Mouse (Mus musculus) liver, embryonic 14.5 days (tissue): ENCODE results near the gene Mars. TPM values are rescaled to one million over a fixed set of nuclear protein-coding genes. Genes with fewer than 3 reads are reported as not detected.

Experiments
- ATAC-seq: fragments of 200-750 bp; cut with Nextera tagmentation; 2 replicates; pipeline ENCODE4 v1.8.0; 2017; ENCODE audit warnings: moderate number of reproducible peaks, mild to moderate bottlenecking, moderate library complexity; ENCODE audit not compliant: insufficient read depth
- DNase-seq, 3 experiments: peaks; one replicate each; pipeline ENCODE4 v3.0.0-alpha.2; 2012 to 2013; ENCODE audit warnings: low read depth in 3 of 3, low spot score in 3 of 3
- H3K27ac ChIP-seq: fragments of 300-500 bp; sonication (generic); 2 replicates; pipeline ENCODE4 v1.5.1; 2014; ENCODE audit warnings: moderate library complexity, mild to moderate bottlenecking, control low read depth, inconsistent platforms
- H3K27me3 ChIP-seq: fragments of 300-500 bp; sonication (generic); 2 replicates; pipeline ENCODE4 v1.6.1; 2014; ENCODE audit warnings: mild to moderate bottlenecking, low read length, moderate library complexity; ENCODE audit not compliant: control insufficient read depth, insufficient read depth
- H3K36me3 ChIP-seq: fragments of 300-500 bp; sonication (generic); replicated peaks from 2 replicates; pipeline ENCODE4 v1.6.1; 2014; ENCODE audit warnings: low read depth; ENCODE audit not compliant: control insufficient read depth, insufficient read depth
- H3K4me1 ChIP-seq, 2 experiments: fragments of 200-500 bp in 1 of 2; fragments of 300-500 bp in 1 of 2; sonication (generic) in 1 of 2; replicated peaks; 2 replicates each; pipeline ENCODE4 v1.6.1; 2012 to 2014; ENCODE audit warnings: antibody characterized with exemption in 1 of 2, inconsistent platforms in 1 of 2, low read length in 1 of 2; ENCODE audit not compliant: control insufficient read depth in 2 of 2, insufficient read depth in 2 of 2
- H3K4me2 ChIP-seq: fragments of 300-500 bp; sonication (generic); 2 replicates; pipeline ENCODE4 v1.6.1; 2014; ENCODE audit warnings: low read depth, mild to moderate bottlenecking, control low read depth, moderate library complexity
- H3K4me3 ChIP-seq, 2 experiments: fragments of 200-500 bp in 1 of 2; fragments of 300-500 bp in 1 of 2; sonication (generic) in 1 of 2; 2 replicates each; pipeline ENCODE4 v1.5.1; 2012 to 2014; ENCODE audit warnings: low read depth in 2 of 2, low read length in 2 of 2, mild to moderate bottlenecking in 2 of 2, control low read depth in 1 of 2, inconsistent platforms in 1 of 2, moderate library complexity in 1 of 2; ENCODE audit not compliant: insufficient read depth in 1 of 2
- H3K9ac ChIP-seq: fragments of 300-500 bp; sonication (generic); replicated peaks from 2 replicates; pipeline ENCODE4 v1.6.1; 2014; ENCODE audit warnings: mild to moderate bottlenecking, control low read depth, moderate library complexity
- H3K9me3 ChIP-seq: fragments of 300-500 bp; sonication (generic); 2 replicates; pipeline ENCODE4 v1.6.1; 2016; ENCODE audit warnings: low read length, mixed read lengths; ENCODE audit not compliant: control insufficient read depth
- CTCF ChIP-seq: IDR thresholded peaks from 2 replicates; pipeline ENCODE4 v1.5.1; 2016; ENCODE audit warnings: antibody characterized with exemption, low read depth, control low read depth
- EP300 ChIP-seq: IDR thresholded peaks from 2 replicates; pipeline ENCODE4 v1.6.1; 2016; ENCODE audit warnings: antibody characterized with exemption, low read depth
- WGBS: fragments of 180-500 bp; shearing (Covaris S2); extraction: QIAGEN DNeasy Blood & Tissue Kit; methylation state at CpG from one replicate; pipeline ENCODE4 v1.1.7; 2014; ENCODE audit not compliant: insufficient replicate concordance; 5-methylcytosine and 5-hydroxymethylcytosine counted together
- polyA plus RNA-seq, 2 experiments: library from polyadenylated mRNA; depleted of rRNA in 1 of 2; stranded (reverse) in 1 of 2; unstranded in 1 of 2; fragments of >200 nt; fragmentation: Nextera tagmentation in 1 of 2; extraction: Ambion mirVana in 1 of 2; gene quantifications; 2 replicates each; pipeline versions ENCODE4 v1.2.1 to v1.2.3; 2012 to 2014

The Mars gene
- polyA plus RNA-seq, 2 experiments: 63.4 to 101 TPM

DNA sequence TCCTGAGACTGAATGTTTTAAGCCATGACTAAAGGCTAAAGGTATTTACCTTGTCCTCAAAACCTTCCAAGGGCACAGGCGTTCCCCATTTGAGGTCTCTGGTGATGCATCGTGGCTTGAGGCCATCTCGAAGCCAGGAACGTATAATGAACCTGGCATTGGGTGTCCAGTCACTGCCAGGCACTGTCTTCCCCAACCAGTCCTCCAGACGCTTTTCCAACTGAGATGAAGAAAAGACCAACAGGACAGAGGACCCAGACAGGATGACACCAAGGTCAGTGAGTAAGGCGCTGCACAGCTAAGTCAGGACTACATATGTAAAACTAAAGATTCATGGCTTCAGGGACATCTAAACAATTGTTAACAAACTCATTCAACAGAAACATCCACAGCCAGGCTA lies 11.2 kb downstream of the Mars start:
- DNase-seq (no peak), ATAC-seq (no peak)
- WGBS: 87% methylated on average over 6 of the region's 6 CpGs
- H3K9me3 ChIP-seq: no peaks in the 10 kb centered on the region
- no peaks in the 10 kb centered on the region for H3K4me1 ChIP-seq
- H3K4me2 ChIP-seq: no peak overlapping the region
- no peak overlapping the region for H3K27ac ChIP-seq
- no peak overlapping the region for H3K4me3 ChIP-seq
- no peak overlapping the region for H3K9ac ChIP-seq
- H3K36me3 ChIP-seq: peaks cover 93% of the 10 kb centered on the region
- no peak for TF ChIP-seq EP300
- no peak for TF ChIP-seq CTCF
- no peaks in the 10 kb centered on the region for H3K27me3 ChIP-seq

DNA sequence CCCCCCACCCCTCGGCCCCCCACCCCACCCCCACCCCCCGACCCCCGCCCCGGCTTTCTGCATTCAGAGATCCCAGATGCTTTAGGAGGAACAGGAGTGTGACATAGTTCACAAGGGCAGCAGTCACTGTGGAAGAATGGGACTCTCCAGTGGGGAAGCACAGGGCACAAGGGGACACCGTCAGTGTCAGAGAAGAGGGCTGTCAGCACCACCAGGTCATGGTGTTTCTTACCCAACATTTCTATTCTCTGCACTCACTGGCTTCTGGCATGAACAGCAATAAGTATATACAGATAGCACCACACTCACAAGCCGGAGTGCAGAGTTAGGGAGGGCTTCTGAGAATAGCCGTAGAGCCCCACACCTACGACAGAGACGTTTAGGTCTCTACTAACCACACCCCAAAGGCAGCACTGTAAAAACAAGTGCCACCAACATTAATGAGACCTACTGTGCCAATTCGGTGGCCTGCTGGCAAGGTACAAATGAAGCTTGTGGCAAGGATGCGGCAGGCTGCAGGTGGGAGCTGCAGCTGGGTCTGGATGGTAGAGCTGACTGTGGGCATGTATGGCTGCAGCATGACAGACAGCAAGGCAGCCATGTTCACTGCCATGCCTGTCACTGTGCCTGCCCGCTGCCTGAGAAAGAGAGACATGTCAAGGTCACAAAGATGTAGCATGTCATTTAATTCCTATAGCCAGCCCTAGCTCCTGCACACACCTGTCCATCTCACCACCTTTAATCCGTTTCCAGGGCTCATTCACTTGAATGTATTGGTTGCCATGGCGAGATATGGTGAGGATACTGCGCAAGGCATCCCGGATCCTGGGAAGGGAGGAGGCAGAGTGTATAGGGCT lies 14.3 kb downstream of the Mars start:
- Histone ChIP-seq H3K4me3 (no peak overlapping the region), H3K4me1 (peaks cover 10 to 17% of the 10 kb centered on the region in 2 experiments), H3K9me3 (no peaks in the 10 kb centered on the region), H3K36me3 (peaks cover 93% of the 10 kb centered on the region), H3K27me3 (no peaks in the 10 kb centered on the region), H3K9ac (no peak overlapping the region), H3K27ac (no peak overlapping the region), H3K4me2 (no peak overlapping the region)
- ATAC-seq (no peak), DNase-seq (no peak)
- TF ChIP-seq CTCF: no peak
- no peak for TF ChIP-seq EP300
- WGBS: 78% methylated on average over 16 of the region's 16 CpGs

DNA sequence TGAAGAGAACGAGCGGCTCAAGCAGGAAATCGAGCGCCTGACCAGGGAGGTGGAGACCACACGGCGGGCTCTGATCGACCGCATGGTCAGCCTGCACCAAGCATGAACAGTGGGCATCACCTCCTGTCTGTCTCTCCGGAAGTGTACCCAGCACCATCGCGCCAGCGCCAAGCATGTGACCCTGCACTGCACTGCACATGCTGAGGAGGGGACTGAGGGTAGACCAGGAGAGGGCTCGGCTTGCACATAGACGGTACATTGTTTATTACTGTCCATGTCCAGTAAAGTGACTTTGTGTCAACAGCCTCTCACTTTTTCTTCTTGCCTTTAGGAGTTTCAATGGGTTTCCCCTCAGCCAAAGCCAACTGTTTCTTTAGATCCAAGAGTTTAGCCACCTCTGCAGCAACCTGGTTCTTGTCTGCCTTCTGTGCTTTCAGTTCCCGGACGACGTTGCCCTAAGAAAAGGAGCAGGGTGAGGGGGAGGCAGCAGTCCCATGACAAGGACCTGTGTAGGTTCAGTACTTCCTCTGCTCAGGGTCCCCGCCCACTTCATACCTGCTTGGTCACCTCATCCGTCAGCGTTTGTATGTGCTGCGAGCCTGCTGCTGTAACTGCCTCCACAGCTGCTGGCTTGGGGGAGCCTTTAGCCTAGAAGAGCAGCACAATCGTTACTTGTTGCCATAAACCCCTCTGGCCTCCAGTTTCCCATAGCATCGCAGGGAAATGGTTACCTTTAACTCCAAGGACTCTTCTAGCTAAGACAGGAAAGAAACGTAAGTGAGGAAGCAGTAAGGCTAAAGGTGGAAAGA lies 15.4 kb downstream of the Mars start:
- H3K27ac ChIP-seq: no peak overlapping the region
- H3K4me3 ChIP-seq: no peak overlapping the region
- no peak overlapping the region for H3K9ac ChIP-seq
- no peaks in the 10 kb centered on the region for H3K9me3 ChIP-seq
- H3K36me3 ChIP-seq: peaks cover 84% of the 10 kb centered on the region
- 84% methylated on average over 24 of the region's 24 CpGs for WGBS
- DNase-seq (no peak), ATAC-seq (no peak)
- H3K4me2 ChIP-seq: no peak overlapping the region
- H3K4me1 ChIP-seq: peaks cover 16 to 19% of the 10 kb centered on the region in 2 experiments
- TF ChIP-seq EP300 (no peak), CTCF (no peak)
- H3K27me3 ChIP-seq: no peaks in the 10 kb centered on the region

DNA sequence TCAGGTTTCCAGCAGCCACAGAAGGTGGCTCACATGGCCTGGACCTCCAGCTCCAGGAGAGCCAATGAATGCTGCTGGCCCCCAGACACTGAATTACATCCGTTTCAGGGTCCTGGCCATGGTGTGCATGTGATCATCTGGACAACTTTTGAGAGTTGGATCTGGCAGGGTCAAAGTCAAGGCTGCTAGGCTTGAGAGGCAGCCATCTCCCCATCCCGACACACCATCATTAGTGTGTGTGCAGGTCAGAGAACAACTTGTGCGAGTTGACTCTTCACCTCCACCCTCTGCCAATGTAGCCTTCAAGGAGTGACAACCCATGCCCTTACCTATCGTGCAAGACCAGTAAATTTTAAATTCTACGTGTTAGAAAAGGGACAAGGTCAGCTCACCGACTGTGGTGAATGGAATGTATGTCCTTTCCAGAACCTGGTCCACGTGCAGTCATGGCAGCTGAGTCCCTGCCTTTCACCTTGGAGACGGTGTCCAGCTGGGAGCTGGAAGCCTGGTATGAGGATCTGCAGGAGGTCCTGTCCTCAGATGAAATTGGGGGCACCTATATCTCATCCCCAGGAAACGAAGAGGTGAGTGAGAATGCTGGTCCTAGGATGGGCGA lies 16.6 kb downstream of the Mars start:
- no peak for DNase-seq

More for the DNA sequence above, 16.6 kb downstream of the Mars start:
- no peak for ATAC-seq
- TF ChIP-seq CTCF (no peak), EP300 (no peak)
- Histone ChIP-seq H3K9ac (no peak overlapping the region), H3K27me3 (no peaks in the 10 kb centered on the region), H3K4me1 (peaks cover 16 to 19% of the 10 kb centered on the region in 2 experiments), H3K4me2 (no peak overlapping the region), H3K27ac (no peak overlapping the region), H3K4me3 (no peak overlapping the region), H3K9me3 (no peaks in the 10 kb centered on the region), H3K36me3 (peaks cover 73% of the 10 kb centered on the region)
- WGBS: 85% methylated on average over 10 of the region's 10 CpGs
